Mouse (Mus musculus) ZHBTc4 (cell line): ENCODE measurements around the gene Kdf1.
A peak's percentile ranks its signal among the peaks of the same experiment; 100 is the strongest.

ENCODE experiments used
- DNase-seq: peaks from one replicate; pipeline ENCODE4 v3.0.0-alpha.2; 2011; ENCODE audit warnings: low read depth, low spot score

Gene Kdf1

DNA sequence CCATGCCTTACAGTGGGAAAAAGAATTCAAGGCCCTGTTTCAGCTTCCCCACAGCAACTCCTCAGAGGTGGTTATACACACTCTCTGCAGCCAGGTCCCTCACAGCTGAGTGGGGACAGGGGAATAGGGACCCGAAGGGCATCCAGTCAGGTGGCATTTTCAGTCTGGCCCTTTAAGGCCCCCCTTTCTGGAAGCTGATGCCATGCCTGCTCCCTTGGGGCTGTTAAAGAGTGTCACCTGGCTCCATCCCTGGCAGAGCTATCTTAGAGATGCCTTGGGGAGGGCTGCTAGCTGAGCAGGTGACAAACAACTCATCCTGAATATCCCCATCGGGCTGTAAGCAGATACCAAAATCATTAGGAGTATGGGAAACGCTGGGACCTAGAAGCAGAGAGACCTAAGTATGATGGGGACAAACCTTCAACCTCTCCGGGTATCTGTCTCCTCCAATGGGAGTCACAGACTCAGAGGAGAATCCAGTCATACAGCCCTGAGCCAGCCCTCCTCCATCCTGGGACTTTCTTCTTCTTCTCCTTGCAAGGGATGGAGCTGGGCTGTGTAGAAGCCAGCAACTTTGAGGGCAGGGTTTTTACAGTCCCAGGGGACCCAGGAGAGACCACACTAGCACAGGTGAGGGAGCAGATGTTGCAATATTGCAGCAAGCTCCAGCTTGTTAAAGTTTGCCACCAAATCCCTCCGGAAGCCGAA, 21.9 kb upstream of the Kdf1 start:
- DNase-seq, result no peak

DNA sequence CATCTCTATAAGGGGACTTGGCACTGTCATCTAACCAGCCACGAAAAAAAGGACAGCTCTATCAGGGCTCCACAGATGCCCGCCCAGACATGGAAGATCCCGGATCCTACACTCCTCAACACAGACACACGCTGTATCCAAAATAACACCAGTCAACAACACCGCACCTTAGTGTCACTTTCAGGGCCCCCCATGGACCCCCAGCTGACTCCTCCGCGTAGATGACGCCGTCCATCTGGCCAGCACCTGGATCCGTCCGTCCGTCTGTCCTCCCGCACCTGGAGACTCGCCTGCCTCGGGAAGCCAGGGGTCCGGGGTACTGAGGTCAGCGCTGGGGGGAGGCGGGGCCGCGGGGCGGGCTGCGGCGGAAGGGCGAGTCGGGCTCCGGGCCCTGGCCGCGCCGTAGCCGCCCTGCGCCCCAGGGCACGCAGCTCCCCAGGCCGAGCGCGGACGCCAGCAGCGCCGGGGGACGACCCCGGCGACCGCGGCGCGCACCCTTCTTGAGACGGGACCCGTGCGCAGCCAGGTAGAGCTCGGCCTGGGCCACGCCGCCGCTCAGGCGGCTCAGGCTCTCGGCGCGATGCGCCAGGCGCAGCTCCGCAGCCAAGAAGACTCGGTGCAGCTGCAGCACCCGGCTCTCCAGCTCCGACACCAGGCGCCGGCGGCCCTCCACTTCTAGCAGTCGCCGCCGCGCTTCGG, 21.2 kb upstream of the Kdf1 start:
- peak; percentile 74 for DNase-seq

- DNase-seq, result peak; percentile 95
Observed at GRCm38 (mm10) chr4:133498160-133498724, 20.5 kb upstream of the Kdf1 start, which contains the start of gene Trnp1. Gene Trnp1 (minus strand): TSS chr4:133498550.

- no peak for DNase-seq
Observed at GRCm38 (mm10) chr4:133501514-133501913, 17.2 kb upstream of the Kdf1 start.

DNA sequence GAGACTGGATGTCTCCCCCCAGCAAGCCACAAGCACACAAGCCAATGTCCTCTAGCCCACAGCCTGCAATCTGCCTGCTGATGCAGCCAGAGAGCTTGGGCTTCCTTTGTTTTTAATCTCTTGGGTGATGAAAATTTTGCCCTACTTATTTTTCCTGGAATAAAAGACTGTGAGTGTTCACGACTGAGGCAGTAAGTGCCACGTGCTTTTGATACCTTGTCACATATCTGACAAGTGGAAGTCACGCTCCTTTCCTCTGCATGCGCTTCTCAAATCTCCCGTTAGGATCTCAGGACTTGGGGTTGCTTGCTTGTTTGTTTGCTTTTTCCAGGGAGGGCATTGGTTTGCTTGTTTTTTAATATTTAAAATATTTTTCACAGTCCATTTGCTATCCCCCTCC, 14.5 kb upstream of the Kdf1 start:
- no peak for DNase-seq

- DNase-seq, result no peak
Observed at GRCm38 (mm10) chr4:133504755-133505485, 13.8 kb upstream of the Kdf1 start.

DNA sequence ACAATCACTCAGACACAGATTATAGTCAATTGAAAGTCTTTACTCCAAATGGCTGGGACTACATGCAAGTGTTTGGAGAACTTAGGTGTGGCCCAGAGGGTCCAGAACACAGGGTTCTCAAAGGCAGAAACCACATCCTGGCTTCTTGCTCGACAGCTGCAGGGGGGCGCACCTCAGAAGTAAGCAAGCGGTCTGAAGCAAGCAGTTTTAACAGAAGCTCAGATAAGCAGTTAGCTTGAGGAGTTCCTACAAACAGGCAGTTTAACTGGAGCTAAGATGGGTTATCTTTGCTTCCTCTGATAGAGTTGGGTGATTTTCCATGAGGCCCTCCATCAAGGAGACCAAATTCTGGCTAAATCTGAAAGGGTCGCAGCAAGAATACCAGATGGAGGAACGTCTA, 12.2 kb upstream of the Kdf1 start:
- DNase-seq, result no peak

- DNase-seq, result no peak
Observed at GRCm38 (mm10) chr4:133508990-133509389, 9.8 kb upstream of the Kdf1 start.

- DNase-seq, result no peak
Observed at GRCm38 (mm10) chr4:133511050-133511449, 7.7 kb upstream of the Kdf1 start.

DNA sequence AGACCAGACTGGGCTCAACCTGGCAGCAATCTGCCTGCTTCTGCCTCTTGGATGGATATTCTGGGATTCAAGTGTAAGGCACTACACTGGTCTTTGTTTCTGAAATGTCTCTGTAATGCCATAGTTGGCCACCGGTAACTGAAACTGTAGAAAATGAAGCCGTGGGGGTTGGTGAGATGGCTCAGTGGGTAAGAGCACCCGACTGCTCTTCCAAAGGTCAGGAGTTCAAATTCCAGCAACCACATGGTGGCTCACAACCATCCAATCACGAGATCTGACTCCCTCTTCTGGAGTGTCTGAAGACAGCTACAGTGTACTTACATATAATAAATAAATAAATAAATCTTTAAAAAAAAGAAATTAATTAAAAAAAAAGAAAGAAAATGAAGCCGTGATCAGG, 6.3 kb upstream of the Kdf1 start:
- DNase-seq, result peak; percentile 40

- DNase-seq, result peak; percentile 86
Observed at GRCm38 (mm10) chr4:133512972-133513371, 5.8 kb upstream of the Kdf1 start.

DNA sequence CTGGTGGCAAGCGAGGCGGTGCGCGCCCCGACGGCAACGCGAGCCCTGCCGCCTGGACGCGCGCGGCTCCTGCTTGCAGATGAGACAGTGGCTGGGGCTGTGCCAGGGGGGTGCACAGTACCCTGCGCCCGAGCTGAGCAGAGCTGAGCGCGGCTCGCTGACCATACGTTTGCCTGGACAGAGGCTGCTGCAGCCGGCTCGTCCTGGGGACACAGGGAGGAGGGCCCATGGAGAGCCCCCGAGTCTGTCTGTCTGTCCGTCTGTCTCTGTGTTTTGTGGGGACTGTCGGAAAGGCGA, 554 bp downstream of the Kdf1 start:
- peak; percentile 41 for DNase-seq

DNA sequence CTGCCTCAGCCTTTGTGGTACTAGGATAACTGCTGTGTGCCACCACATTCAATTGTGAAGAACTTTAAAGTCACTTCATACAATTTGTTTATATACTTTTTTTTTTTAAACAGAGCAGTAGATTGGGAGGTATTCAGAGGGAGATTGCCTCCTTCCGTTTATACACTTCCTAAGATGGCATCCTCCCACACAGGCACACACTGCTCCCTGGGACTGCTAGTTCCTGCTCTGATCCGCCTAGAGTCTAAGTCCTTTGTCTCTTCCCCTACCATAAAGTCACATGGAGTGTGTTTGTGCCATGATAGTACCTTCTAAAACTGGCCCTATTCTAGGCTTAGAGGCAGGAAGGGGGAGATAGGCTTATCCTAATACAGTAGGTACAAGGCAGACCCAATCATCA, 2.7 kb downstream of the Kdf1 start:
- no peak for DNase-seq

- no peak for DNase-seq
Observed at GRCm38 (mm10) chr4:133527788-133528187, 9.0 kb downstream of the Kdf1 start.

- DNase-seq, result no peak
Observed at GRCm38 (mm10) chr4:133532777-133533176, 14.0 kb downstream of the Kdf1 start.

GRCm38 (mm10) chr4:133536081-133536480, 17.3 kb downstream of the Kdf1 start:
- DNase-seq, result peak; percentile 40

GRCm38 (mm10) chr4:133536652-133537051, 17.9 kb downstream of the Kdf1 start:
- DNase-seq, result no peak

DNA sequence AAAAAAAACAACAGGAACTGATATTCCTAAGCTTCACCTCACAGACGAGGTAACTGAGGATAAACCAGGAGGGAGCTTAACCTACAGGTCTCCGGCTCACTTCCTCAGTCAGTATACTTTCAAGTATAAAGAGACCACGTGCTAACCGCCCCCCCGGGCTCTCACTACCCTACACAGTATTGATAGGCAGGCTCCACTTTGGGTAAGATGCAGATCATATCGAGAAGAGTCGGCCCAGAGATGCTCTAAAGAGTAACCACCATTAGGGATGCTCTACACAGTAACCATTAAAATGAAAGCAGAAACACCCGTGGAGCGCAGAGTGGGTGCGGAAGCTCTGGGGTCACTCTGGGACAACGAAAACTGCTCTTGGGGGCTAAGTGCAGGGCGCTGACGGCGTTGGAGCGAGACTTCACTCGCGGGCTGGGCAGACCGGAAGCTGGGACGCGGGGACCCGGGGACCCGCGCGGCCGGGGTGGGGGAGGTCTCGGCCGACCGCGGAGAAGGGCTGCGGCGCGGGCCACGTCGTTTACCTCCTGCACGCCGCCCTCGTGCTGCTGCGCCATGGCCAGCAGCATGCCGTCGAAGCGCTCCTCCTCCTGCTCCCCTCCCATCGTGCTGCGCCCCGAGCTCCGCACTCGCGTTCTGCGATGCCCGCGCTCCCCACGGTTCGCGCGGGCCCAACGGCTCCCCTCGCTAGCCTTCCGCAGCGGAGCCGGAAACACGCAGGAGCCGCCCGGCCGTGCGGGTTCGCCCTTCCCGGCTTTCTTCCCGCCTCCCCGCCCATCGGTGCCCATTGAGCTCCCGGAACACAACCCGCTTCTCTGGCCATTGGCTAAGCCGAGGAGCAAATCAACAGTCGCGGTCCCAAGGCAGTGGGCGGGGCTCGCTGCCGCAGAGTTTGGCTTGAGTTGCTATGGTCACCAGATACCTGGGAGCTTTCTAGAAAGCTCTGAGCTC, 26.8 kb downstream of the Kdf1 start, which contains the start of gene Nudc:
Nudc (minus strand) TSS at position 725 of the 960 bp plus-strand sequence.
- DNase-seq, result peak; percentile 99

- no peak for DNase-seq
Observed at GRCm38 (mm10) chr4:133552029-133552428, 33.3 kb downstream of the Kdf1 start.

- DNase-seq, result no peak
Observed at GRCm38 (mm10) chr4:133552768-133553447, 34.1 kb downstream of the Kdf1 start, which contains the start of gene Nr0b2. Gene Nr0b2 (plus strand): TSS chr4:133553376.
